Mouse (Mus musculus) lung, adult 10 weeks (tissue): Measurements from ENCODE around the gene Sult2a2. TPM values are rescaled to one million over a fixed set of nuclear protein-coding genes. Genes with fewer than 3 reads are reported as not detected.

ENCODE experiments used
- polyA plus RNA-seq: library from polyadenylated mRNA; stranded (reverse); fragments of 350-450 nt; fragmentation: Illumina TruSeq; extraction: RNeasy Lipid Tissue Mini Kit (QIAGEN cat#74804); gene quantifications from one replicate; pipeline ENCODE4 v1.2.3, GENCODE M21; 2014; ENCODE audit warnings: low read depth, low replicate concordance; ENCODE audit not compliant: insufficient read depth

Sult2a2 gene
- polyA plus RNA-seq, result not detected

DNA sequence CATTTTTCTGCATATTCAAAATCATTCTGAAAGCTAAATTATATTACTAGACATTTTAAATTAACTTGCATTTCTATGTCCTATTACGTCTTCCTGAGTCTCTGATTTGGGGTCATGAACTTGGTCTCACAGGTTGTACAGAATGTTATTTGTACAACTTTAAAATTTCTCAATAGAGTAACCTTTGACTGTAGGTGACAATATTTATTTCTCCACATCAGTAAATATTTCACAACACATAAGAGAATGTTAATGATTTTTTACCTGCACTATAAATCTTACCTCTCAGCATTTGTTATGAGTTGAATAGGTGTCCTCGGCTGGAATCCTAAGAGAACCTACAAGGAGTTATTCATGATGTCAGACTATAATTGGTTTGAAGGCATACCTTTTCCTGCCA, at the start of gene Sult2a2:
TSS of gene Sult2a2 (plus strand) at position 301 of the 400 bp plus-strand sequence.

Other genes with a start within 250 kb of the Sult2a2 start
- not detected for gene Bsph2, start 162.4 kb upstream of the Sult2a2 start, polyA plus RNA-seq
- not detected for gene Sult2a5, start 109.5 kb upstream of the Sult2a2 start, polyA plus RNA-seq
- 0.87 TPM for gene Sult2a1, start 103.9 kb downstream of the Sult2a2 start, polyA plus RNA-seq